Mouse (Mus musculus) erythroblast, embryonic 14.5 days (primary cell): Measurements from ENCODE around the gene Sema3f.

ENCODE experiments used
- GATA1 ChIP-seq: IDR thresholded peaks from 2 replicates; pipeline ENCODE4 v1.6.1; 2012; ENCODE audit warnings: low read length, inconsistent platforms, mixed read lengths
- TAL1 ChIP-seq: IDR thresholded peaks from 3 replicates; pipeline ENCODE4 v1.6.1; 2012; ENCODE audit warnings: low read length, inconsistent platforms, mixed read lengths

DNA sequence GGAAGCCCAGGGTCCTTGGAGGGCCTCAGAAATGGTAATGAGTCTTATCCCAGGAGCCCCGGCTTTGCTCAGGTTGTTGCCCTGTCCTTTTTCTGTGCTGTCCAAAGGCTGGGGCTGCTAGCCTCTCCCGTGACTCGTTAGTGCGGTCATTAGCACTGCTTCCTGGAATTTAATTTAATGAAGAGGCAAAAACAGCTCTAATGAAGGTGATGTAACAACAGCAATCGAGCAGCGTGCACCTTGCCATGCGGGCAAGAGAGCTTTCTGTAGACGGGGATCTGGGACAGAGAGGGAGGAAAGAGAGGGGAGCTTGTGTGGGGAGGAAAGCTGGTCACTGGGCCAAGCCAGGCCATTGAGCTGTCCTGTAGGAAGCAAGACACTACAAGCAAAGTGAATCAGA is 68.6 kb downstream of the Sema3f start:
- no peak for TF ChIP-seq GATA1
- no peak for TF ChIP-seq TAL1
